Mouse (Mus musculus) heart, embryonic 12.5 days (tissue): ENCODE data around the gene Crybb1. TPM values are rescaled to one million over a fixed set of nuclear protein-coding genes. Genes with fewer than 3 reads are reported as not detected.

ENCODE experiments used
- ATAC-seq: fragments of 200-750 bp; cut with Nextera tagmentation; 2 replicates; pipeline ENCODE4 v1.8.0; 2017; ENCODE audit warnings: moderate TSS enrichment, moderate library complexity; ENCODE audit not compliant: insufficient number of reproducible peaks, low FRiP score
- H3K27ac ChIP-seq: fragments of 300-500 bp; sonication (generic); 2 replicates; pipeline ENCODE4 v1.5.1; 2016; ENCODE audit warnings: mild to moderate bottlenecking, moderate library complexity; ENCODE audit not compliant: poor library complexity, severe bottlenecking
- H3K27me3 ChIP-seq: fragments of 300-500 bp; sonication (generic); replicated peaks from 2 replicates; pipeline ENCODE4 v1.6.1; 2016; ENCODE audit warnings: mild to moderate bottlenecking, moderate library complexity
- H3K36me3 ChIP-seq: fragments of 300-500 bp; sonication (generic); 2 replicates; pipeline ENCODE4 v1.6.1; 2016; ENCODE audit warnings: mild to moderate bottlenecking, moderate library complexity
- H3K4me1 ChIP-seq: fragments of 300-500 bp; sonication (generic); replicated peaks from 2 replicates; pipeline ENCODE4 v1.6.1; 2016; ENCODE audit warnings: mild to moderate bottlenecking
- H3K4me2 ChIP-seq: fragments of 300-500 bp; sonication (generic); 2 replicates; pipeline ENCODE4 v1.6.1; 2016; ENCODE audit warnings: mild to moderate bottlenecking, moderate library complexity
- H3K4me3 ChIP-seq: fragments of 300-500 bp; sonication (generic); 2 replicates; pipeline ENCODE4 v1.5.1; 2016; ENCODE audit warnings: mild to moderate bottlenecking
- H3K9ac ChIP-seq: fragments of 300-500 bp; sonication (generic); 2 replicates; pipeline ENCODE4 v1.6.1; 2016; ENCODE audit warnings: mild to moderate bottlenecking, moderate library complexity
- H3K9me3 ChIP-seq: fragments of 300-500 bp; sonication (generic); replicated peaks from 2 replicates; pipeline ENCODE4 v1.6.1; 2016; ENCODE audit warnings: mild to moderate bottlenecking, moderate library complexity
- WGBS: fragments of 180-500 bp; shearing (Covaris S2); methylation state at CpG from one replicate; pipeline ENCODE4 v1.1.7; 2016; 5-methylcytosine and 5-hydroxymethylcytosine counted together
- polyA plus RNA-seq: library from polyadenylated mRNA; unstranded; fragments of >200 nt; fragmentation: Nextera tagmentation; extraction: Ambion mirVana; gene quantifications from 2 replicates; pipeline ENCODE4 v1.2.1, GENCODE M21; 2016

The Crybb1 gene
- polyA plus RNA-seq, 1 experiment from 2014 or later, result 0.46 TPM

GRCm38 (mm10) chr5:112247399-112247798 lies 8.2 kb upstream of the Crybb1 start:
- Histone ChIP-seq H3K4me1 (peaks cover 13% of the 10 kb centered on the region), H3K4me2 (no peak overlapping the region), H3K9me3 (peaks cover 3% of the 10 kb centered on the region; the same call in 1 of the 2 replicates), H3K27ac (no peak overlapping the region), H3K4me3 (no peak overlapping the region), H3K9ac (no peak overlapping the region), H3K27me3 (peaks cover 52% of the 10 kb centered on the region), H3K36me3 (no peaks in the 10 kb centered on the region)
- ATAC-seq, result no peak
- WGBS, result 43% methylated on average over 8 of the region's 8 CpGs

- Histone ChIP-seq H3K9me3 (no peaks in the 10 kb centered on the region), H3K4me2 (no peak overlapping the region), H3K36me3 (no peaks in the 10 kb centered on the region), H3K9ac (no peak overlapping the region), H3K4me3 (no peak overlapping the region), H3K27ac (no peak overlapping the region), H3K4me1 (peaks cover 24% of the 10 kb centered on the region), H3K27me3 (peaks cover 52% of the 10 kb centered on the region)
- no peak for ATAC-seq
- WGBS, result 83% methylated on average over 11 of the region's 11 CpGs
These were observed 6.5 kb upstream of the Crybb1 start for GRCm38 (mm10) chr5:112249106-112249505.

GRCm38 (mm10) chr5:112252400-112252799 lies 3.2 kb upstream of the Crybb1 start, which contains the start of gene Cryba4:
Cryba4 (minus strand) TSS chr5:112252518.
- Histone ChIP-seq H3K9me3 (no peaks in the 10 kb centered on the region), H3K27ac (no peak within 1 kb of the TSS), H3K4me2 (no peak within 1 kb of the TSS), H3K4me1 (peaks cover 21% of the 10 kb centered on the region), H3K27me3 (peaks cover 53% of the 10 kb centered on the region), H3K9ac (no peak within 1 kb of the TSS), H3K36me3 (no peaks in the 10 kb centered on the region), H3K4me3 (no peak within 1 kb of the TSS)
- no peak for ATAC-seq
- 33% methylated on average over 2 of the region's 2 CpGs for WGBS

GRCm38 (mm10) chr5:112253169-112253568 lies 2.4 kb upstream of the Crybb1 start:
- no peaks in the 10 kb centered on the region for H3K36me3 ChIP-seq
- H3K27me3 ChIP-seq, result peaks cover 45% of the 10 kb centered on the region
- 44% methylated on average over 8 of the region's 8 CpGs for WGBS
- no peak overlapping the region for H3K27ac ChIP-seq
- ATAC-seq, result no peak
- H3K9me3 ChIP-seq, result no peaks in the 10 kb centered on the region
- H3K9ac ChIP-seq, result no peak overlapping the region
- H3K4me2 ChIP-seq, result no peak overlapping the region
- peaks cover 21% of the 10 kb centered on the region for H3K4me1 ChIP-seq
- no peak overlapping the region for H3K4me3 ChIP-seq

- no peaks in the 10 kb centered on the region for H3K36me3 ChIP-seq
- no peak overlapping the region for H3K4me2 ChIP-seq
- H3K9me3 ChIP-seq, result no peaks in the 10 kb centered on the region
- H3K4me1 ChIP-seq, result peaks cover 21% of the 10 kb centered on the region
- no peak overlapping the region for H3K9ac ChIP-seq
- no peak overlapping the region for H3K27ac ChIP-seq
- WGBS, result 58% methylated on average over 7 of the region's 7 CpGs
- H3K4me3 ChIP-seq, result no peak overlapping the region
- no peak for ATAC-seq
- peaks cover 42% of the 10 kb centered on the region for H3K27me3 ChIP-seq
These were observed 1.3 kb upstream of the Crybb1 start for GRCm38 (mm10) chr5:112254282-112254806.

- H3K9ac ChIP-seq, result no peak overlapping the region
- peaks cover 47% of the 10 kb centered on the region for H3K27me3 ChIP-seq
- no peak overlapping the region for H3K27ac ChIP-seq
- ATAC-seq, result no peak
- no peaks in the 10 kb centered on the region for H3K36me3 ChIP-seq
- no peak overlapping the region for H3K4me3 ChIP-seq
- H3K4me1 ChIP-seq, result peaks cover 21% of the 10 kb centered on the region
- H3K9me3 ChIP-seq, result no peaks in the 10 kb centered on the region
- no peak overlapping the region for H3K4me2 ChIP-seq
- 72% methylated on average over 9 of the region's 9 CpGs for WGBS
These were observed 842 bp downstream of the Crybb1 start for GRCm38 (mm10) chr5:112256457-112256856.

GRCm38 (mm10) chr5:112257896-112258295 lies 2.3 kb downstream of the Crybb1 start:
- Histone ChIP-seq H3K36me3 (no peaks in the 10 kb centered on the region), H3K4me2 (no peak overlapping the region), H3K4me3 (no peak overlapping the region), H3K9me3 (no peaks in the 10 kb centered on the region), H3K27ac (no peak overlapping the region), H3K27me3 (peaks cover 50% of the 10 kb centered on the region), H3K4me1 (peaks cover 11% of the 10 kb centered on the region), H3K9ac (no peak overlapping the region)
- no peak for ATAC-seq
- 80% methylated on average over 3 of the region's 3 CpGs for WGBS

GRCm38 (mm10) chr5:112259862-112260650 lies 4.4 kb downstream of the Crybb1 start:
- H3K4me3 ChIP-seq, result no peak overlapping the region
- peaks cover 54% of the 10 kb centered on the region for H3K27me3 ChIP-seq
- no peaks in the 10 kb centered on the region for H3K36me3 ChIP-seq
- no peak overlapping the region for H3K9ac ChIP-seq
- H3K27ac ChIP-seq, result no peak overlapping the region
- no peak for ATAC-seq
- H3K4me1 ChIP-seq, result no peaks in the 10 kb centered on the region
- WGBS, result 83% methylated on average over 16 of the region's 16 CpGs
- no peaks in the 10 kb centered on the region for H3K9me3 ChIP-seq
- no peak overlapping the region for H3K4me2 ChIP-seq

- no peak overlapping the region for H3K4me3 ChIP-seq
- H3K27me3 ChIP-seq, result peaks cover 54% of the 10 kb centered on the region
- no peak overlapping the region for H3K4me2 ChIP-seq
- peaks cover 5% of the 10 kb centered on the region for H3K4me1 ChIP-seq
- ATAC-seq, result no peak
- no peak overlapping the region for H3K9ac ChIP-seq
- no peaks in the 10 kb centered on the region for H3K9me3 ChIP-seq
- H3K27ac ChIP-seq, result no peak overlapping the region
- no peaks in the 10 kb centered on the region for H3K36me3 ChIP-seq
- WGBS, result 79% methylated on average over 3 of the region's 3 CpGs
These were observed 5.2 kb downstream of the Crybb1 start for GRCm38 (mm10) chr5:112260818-112261217.

GRCm38 (mm10) chr5:112264099-112264498 lies 8.5 kb downstream of the Crybb1 start:
- Histone ChIP-seq H3K36me3 (no peaks in the 10 kb centered on the region), H3K27me3 (peaks cover 72% of the 10 kb centered on the region), H3K9ac (no peak overlapping the region), H3K4me1 (peaks cover 9% of the 10 kb centered on the region), H3K4me3 (no peak overlapping the region), H3K9me3 (no peaks in the 10 kb centered on the region), H3K4me2 (no peak overlapping the region), H3K27ac (no peak overlapping the region)
- 79% methylated on average over 7 of the region's 7 CpGs for WGBS
- no peak for ATAC-seq

GRCm38 (mm10) chr5:112265110-112265509 lies 9.5 kb downstream of the Crybb1 start:
- no peak overlapping the region for H3K4me3 ChIP-seq
- no peak for ATAC-seq
- no peak overlapping the region for H3K27ac ChIP-seq
- H3K9me3 ChIP-seq, result no peaks in the 10 kb centered on the region
- H3K9ac ChIP-seq, result no peak overlapping the region
- H3K27me3 ChIP-seq, result peaks cover 68% of the 10 kb centered on the region
- WGBS, result 74% methylated on average over 5 of the region's 5 CpGs
- H3K4me2 ChIP-seq, result 0 out of 2 replicates have a peak overlapping the region, but pooled peaks have one; percentile 30
- H3K4me1 ChIP-seq, result peaks cover 11% of the 10 kb centered on the region
- no peaks in the 10 kb centered on the region for H3K36me3 ChIP-seq
